Mouse (Mus musculus) kidney, adult 2 months (tissue): Measurements from ENCODE around the gene Lama4. TPM values are rescaled to one million over a fixed set of nuclear protein-coding genes. Genes with fewer than 3 reads are reported as not detected.

Experiments used
- DNase-seq: peaks from one replicate; pipeline ENCODE4 v3.0.0; 2021
- H3K27ac ChIP-seq: fragments of 200-500 bp; 2 replicates; pipeline ENCODE4 v1.5.1; 2012; ENCODE audit warnings: low read depth, low read length, control low read depth, inconsistent platforms; ENCODE audit not compliant: insufficient read depth
- H3K27me3 ChIP-seq: fragments of 200-500 bp; replicated peaks from 2 replicates; pipeline ENCODE4 v1.6.1; 2012; ENCODE audit warnings: mild to moderate bottlenecking, moderate library complexity, low read length, inconsistent platforms; ENCODE audit not compliant: control insufficient read depth, insufficient read depth
- H3K36me3 ChIP-seq: fragments of 200-500 bp; 2 replicates; pipeline ENCODE4 v1.6.1; 2012; ENCODE audit warnings: mild to moderate bottlenecking, moderate library complexity, low read length, inconsistent platforms; ENCODE audit not compliant: control insufficient read depth, insufficient read depth
- H3K4me1 ChIP-seq: fragments of 200-500 bp; 2 replicates; pipeline ENCODE4 v1.6.1; 2011; ENCODE audit warnings: low read length; ENCODE audit not compliant: control insufficient read depth, insufficient read depth
- H3K4me3 ChIP-seq: fragments of 200-500 bp; 2 replicates; pipeline ENCODE4 v1.5.1; 2011; ENCODE audit warnings: mild to moderate bottlenecking, low read depth, low read length, control low read depth; ENCODE audit not compliant: insufficient read depth
- CTCF ChIP-seq: fragments of 200-500 bp; conservative IDR thresholded peaks from 2 replicates; pipeline ENCODE4 v1.5.1; 2011; ENCODE audit warnings: low read depth, mild to moderate bottlenecking, control low read depth, low read length, moderate library complexity, mixed read lengths; ENCODE audit not compliant: insufficient read depth, insufficient read length
- POLR2A ChIP-seq: fragments of 200-500 bp; IDR thresholded peaks from one replicate; pipeline ENCODE4 v1.6.1; 2011; ENCODE audit warnings: low read depth, low read length, control low read depth
- WGBS: fragments of 180-500 bp; shearing (Covaris S2); methylation state at CpG from one replicate; pipeline ENCODE4 v1.1.7; 2018; 5-methylcytosine and 5-hydroxymethylcytosine counted together
- polyA plus RNA-seq: library from polyadenylated mRNA; depleted of rRNA; stranded (reverse); fragments of >200 nt; gene quantifications from 2 replicates; pipeline ENCODE4 v1.2.3, GENCODE M21; 2012; rRNA removed

The Lama4 gene
- polyA plus RNA-seq, result 8.1 and 9.0 TPM in 2 replicates

- H3K27me3 ChIP-seq, result no peaks in the 10 kb centered on the region
- WGBS, result 2% methylated on average over 24 of the region's 24 CpGs
- H3K4me3 ChIP-seq, result peak within 1 kb of the TSS; percentile 81
- peak; percentile 71 for DNase-seq
- H3K4me1 ChIP-seq, result no peaks in the 10 kb centered on the region
- H3K36me3 ChIP-seq, result no peaks in the 10 kb centered on the region
- H3K27ac ChIP-seq, result peak within 1 kb of the TSS; percentile 66
- no peak for TF ChIP-seq CTCF
- TF ChIP-seq POLR2A, result peak; percentile 53
These were observed at the start of gene Lama4 for GRCm38 (mm10) chr10:38965075-38965781. TSS of gene Lama4 (plus strand) at chr10:38965515.

GRCm38 (mm10) chr10:38916027-38916617 lies 49.2 kb upstream of the Lama4 start:
- H3K4me1 ChIP-seq, result no peaks in the 10 kb centered on the region
- H3K27ac ChIP-seq, result no peak overlapping the region
- TF ChIP-seq CTCF (no peak), POLR2A (no peak)
- no peak for DNase-seq
- H3K36me3 ChIP-seq, result no peaks in the 10 kb centered on the region
- WGBS, result 43% methylated on average over 4 of the region's 4 CpGs
- H3K4me3 ChIP-seq, result no peak overlapping the region
- H3K27me3 ChIP-seq, result no peaks in the 10 kb centered on the region

GRCm38 (mm10) chr10:38928940-38929697 lies 36.2 kb upstream of the Lama4 start:
- no peaks in the 10 kb centered on the region for H3K4me1 ChIP-seq
- H3K27ac ChIP-seq, result no peak overlapping the region
- H3K36me3 ChIP-seq, result no peaks in the 10 kb centered on the region
- no peak for TF ChIP-seq POLR2A
- TF ChIP-seq CTCF, result no peak
- DNase-seq, result no peak
- H3K4me3 ChIP-seq, result no peak overlapping the region
- H3K27me3 ChIP-seq, result no peaks in the 10 kb centered on the region
- WGBS, result 91% methylated on average over 6 of the region's 6 CpGs

GRCm38 (mm10) chr10:38944701-38945100 lies 20.6 kb upstream of the Lama4 start:
- no peak overlapping the region for H3K4me3 ChIP-seq
- no peak for TF ChIP-seq POLR2A
- no peak for TF ChIP-seq CTCF
- H3K27me3 ChIP-seq, result no peaks in the 10 kb centered on the region
- 76% methylated on average over 2 of the region's 2 CpGs for WGBS
- H3K27ac ChIP-seq, result no peak overlapping the region
- no peak for DNase-seq
- H3K4me1 ChIP-seq, result no peaks in the 10 kb centered on the region
- no peaks in the 10 kb centered on the region for H3K36me3 ChIP-seq

- Histone ChIP-seq H3K36me3 (no peaks in the 10 kb centered on the region), H3K4me3 (no peak overlapping the region), H3K27ac (no peak overlapping the region), H3K27me3 (no peaks in the 10 kb centered on the region), H3K4me1 (no peaks in the 10 kb centered on the region)
- DNase-seq, result no peak
- 57% methylated on average over 2 of the region's 2 CpGs for WGBS
- TF ChIP-seq POLR2A (no peak), CTCF (no peak)
These were observed 3.4 kb upstream of the Lama4 start for GRCm38 (mm10) chr10:38961920-38962319.

- H3K4me1 ChIP-seq, result no peaks in the 10 kb centered on the region
- no peak for DNase-seq
- no peak overlapping the region for H3K27ac ChIP-seq
- no peaks in the 10 kb centered on the region for H3K27me3 ChIP-seq
- H3K4me3 ChIP-seq, result no peak overlapping the region
- H3K36me3 ChIP-seq, result no peaks in the 10 kb centered on the region
- no peak for TF ChIP-seq POLR2A
- no peak for TF ChIP-seq CTCF
- 70% methylated on average over 4 of the region's 4 CpGs for WGBS
These were observed 618 bp upstream of the Lama4 start for GRCm38 (mm10) chr10:38964719-38965074.

GRCm38 (mm10) chr10:38965857-38966256 lies 542 bp downstream of the Lama4 start:
- peak overlapping the region; percentile 81 for H3K4me3 ChIP-seq
- WGBS, result 2% methylated on average over 14 of the region's 14 CpGs
- no peaks in the 10 kb centered on the region for H3K27me3 ChIP-seq
- no peaks in the 10 kb centered on the region for H3K4me1 ChIP-seq
- TF ChIP-seq CTCF, result no peak
- no peak for TF ChIP-seq POLR2A
- DNase-seq, result peak; percentile 17
- H3K36me3 ChIP-seq, result no peaks in the 10 kb centered on the region
- peak overlapping the region; percentile 66 for H3K27ac ChIP-seq
